Mouse (Mus musculus) cerebellum, adult 9-11 months (tissue): ENCODE measurements at regions not wholly inside any gene's neighbourhood (a gene's known extent, or its start where the extent isn't known, plus 50 kb on each side); places are given as distances from the start of the nearest gene placed in this dataset.
A peak's percentile ranks its signal among the peaks of the same experiment; 100 is the strongest.

ENCODE experiments used
- DNase-seq: peaks from one replicate; pipeline ENCODE4 v3.0.0; 2022

DNA sequence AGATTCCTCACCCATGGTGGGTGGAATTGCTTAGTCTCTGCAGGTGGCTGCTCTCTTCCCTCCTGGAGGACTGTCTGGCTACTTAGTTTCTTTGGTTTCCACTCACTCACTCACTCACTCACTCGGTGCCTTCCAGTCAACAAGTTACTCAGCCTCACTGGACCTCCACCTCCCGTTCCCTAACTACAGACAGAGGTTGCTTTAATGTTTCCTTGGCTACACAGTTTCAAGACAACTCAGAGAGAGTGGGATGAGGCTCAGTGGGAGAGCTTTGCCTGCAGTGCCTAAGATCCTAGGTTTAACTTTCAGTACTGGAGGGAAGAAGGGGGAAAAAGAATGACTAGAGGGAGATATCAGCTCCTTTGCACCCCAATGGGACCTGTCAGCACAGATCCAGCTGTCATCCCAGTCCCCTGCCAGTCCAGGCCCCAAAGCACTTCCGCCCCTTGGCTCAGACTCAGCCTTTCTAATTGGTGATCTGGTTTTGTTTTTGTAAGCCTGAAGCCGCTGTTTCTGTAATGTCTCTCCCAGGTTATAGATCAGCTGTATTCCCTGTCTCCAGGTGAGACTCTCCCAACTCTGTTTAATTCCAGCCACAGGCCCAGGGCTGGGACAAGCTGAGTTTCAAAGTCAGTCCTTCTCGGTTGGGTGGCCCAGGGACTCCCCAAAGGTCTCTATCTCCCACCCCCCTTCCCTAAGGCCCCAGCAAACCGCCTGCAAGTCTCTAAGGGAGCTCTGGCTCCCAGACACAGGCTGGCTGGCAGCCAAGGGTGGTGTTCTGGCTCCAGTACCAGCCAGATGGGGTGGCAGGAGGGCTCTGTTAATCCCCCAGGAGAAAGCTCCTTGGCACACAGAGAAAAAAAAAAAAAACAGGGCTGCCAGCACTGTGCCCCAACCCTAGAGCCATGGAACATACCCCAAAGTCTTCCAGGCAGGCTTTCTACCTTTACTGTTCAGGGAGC, 60.5 kb upstream of the Cdon start:
- peak; percentile 51 for DNase-seq

DNA sequence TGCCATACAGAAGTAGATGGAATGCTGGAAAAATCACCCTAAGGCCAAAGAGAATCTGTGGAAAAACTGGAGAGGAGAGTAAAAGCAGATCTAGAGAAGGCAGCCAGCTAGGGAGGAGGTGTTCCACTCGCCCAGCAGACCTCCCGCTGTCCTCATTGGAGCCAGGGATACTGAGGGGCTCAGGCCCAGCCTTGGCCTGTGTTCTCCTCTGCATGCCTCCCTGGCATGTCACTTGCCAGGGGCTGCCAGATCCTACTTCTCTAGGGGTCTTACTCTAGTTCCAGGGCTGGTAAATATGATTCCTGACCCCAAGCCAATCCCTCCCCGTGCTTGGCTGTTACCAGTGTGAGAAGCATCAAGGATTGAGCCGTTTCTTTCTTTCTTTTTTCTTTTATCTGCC, 59.5 kb upstream of the Cdon start:
- DNase-seq: peak; percentile 21

DNA sequence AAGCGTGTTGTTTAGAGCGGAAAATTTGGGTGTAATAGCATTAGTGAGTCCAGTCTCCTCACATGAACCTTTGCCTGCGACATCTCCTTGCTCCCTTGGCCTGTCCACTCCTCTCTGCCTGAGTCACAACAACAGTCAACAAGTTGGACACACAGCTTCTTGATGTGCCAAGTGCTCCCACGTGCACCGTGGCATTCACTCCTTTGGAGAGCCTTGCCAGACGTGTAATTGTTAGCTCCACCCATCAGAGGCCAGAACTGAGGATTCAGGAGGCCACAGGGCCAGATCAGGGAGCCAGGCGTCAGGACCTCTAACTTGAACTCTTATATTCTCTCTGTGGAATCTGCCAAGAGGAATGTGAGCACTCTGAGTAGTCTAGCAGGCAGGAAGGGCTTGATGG, 58.7 kb upstream of the Cdon start:
- peak; percentile 23 for DNase-seq

GRCm38 (mm10) chr9:35363079-35363478, 57.8 kb upstream of the Cdon start:
- DNase-seq: no peak

DNA sequence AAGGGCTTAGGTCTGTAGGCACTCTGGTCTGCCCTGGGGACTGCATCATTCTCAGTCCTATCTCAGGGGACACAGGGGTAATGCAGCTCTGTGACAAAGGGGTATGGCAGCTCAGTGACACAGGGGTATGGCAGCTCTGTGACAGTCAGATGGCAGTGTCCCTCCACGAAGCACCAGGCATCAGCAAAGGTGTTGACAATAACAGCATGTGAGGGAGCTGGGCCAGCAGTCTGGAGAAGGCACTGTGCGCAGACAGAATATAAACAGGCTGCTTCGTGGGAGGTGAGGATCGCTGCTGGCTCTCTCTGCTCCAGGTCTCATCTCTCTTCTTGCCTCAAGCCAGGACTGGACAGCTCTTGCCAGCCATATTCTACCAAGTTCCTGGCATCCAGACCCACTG, 57.0 kb upstream of the Cdon start:
- DNase-seq: peak; percentile 86

DNA sequence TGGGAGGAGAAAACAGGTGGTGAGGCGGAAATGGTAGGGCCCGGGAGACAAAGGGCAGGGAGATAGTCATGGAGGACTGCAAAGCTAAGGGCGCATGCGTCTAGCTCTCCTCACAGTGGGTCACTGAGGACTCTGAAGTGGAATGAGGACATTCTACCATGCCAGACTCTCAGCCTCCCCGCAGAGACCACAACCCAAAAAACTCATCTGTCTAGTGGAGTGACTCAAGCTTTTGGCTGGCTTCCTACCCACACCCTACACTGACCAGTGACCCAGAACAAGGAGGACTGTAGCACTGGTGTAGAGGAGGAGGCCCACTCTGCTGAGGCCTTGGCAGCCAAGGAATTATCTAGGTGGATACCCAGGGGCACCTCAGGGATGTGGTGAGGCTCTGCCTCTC, 55.0 kb upstream of the Cdon start:
- DNase-seq: no peak

- no peak for DNase-seq
Observed at GRCm38 (mm10) chr9:35369063-35369462, 51.9 kb upstream of the Cdon start.

DNA sequence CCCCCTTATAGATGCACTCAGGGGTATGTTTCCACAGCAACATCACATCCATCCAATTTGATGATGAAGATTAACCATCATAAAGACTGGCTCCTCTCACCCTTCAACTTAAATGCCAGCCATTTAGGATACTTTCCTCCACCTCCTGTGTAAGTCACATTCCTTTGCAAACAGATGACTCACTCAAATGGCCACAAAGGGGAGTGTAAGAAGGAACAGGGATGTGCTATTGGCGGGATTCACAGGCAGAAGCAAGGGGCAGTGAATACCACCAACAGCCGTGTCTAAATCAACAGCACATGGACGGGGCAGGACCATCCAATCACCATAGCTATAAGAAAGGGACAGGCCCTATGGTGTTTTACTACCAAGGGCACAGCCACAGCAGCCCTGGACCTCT, 50.9 kb upstream of the Cdon start:
- no peak for DNase-seq

- DNase-seq: peak; percentile 54
Observed at GRCm38 (mm10) chr9:35370895-35371294, 50.0 kb upstream of the Cdon start.
